Mouse (Mus musculus) NIH3T3 (cell line): Measurements from ENCODE around the gene Kalrn.

Source experiments
- DNase-seq: peaks from one replicate; pipeline ENCODE4 v3.0.0-alpha.2; 2012; ENCODE audit warnings: low read depth

Kalrn gene

DNA sequence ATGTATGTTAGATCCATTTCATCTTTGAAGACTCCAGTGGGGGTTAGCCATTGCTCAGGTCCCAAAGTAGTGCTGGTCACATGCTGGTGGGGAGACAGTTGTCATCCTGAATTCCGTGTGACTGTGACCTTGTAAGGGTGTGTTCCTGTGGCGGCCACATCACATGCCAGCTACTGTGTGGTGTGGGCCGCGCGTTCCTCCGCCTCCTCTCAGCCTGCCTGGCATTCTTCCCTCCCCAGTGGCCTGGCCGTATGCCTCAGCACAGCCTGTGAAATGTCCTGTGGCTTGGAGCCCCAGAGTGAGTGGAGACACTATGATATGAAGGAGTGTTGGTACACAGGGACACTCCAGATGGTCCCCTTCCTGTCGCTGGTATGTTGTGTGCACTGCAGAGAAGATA, 635.8 kb downstream of the Kalrn start:
- no peak for DNase-seq

GRCm38 (mm10) chr16:33936885-33937284, 636.4 kb downstream of the Kalrn start:
- no peak for DNase-seq

DNA sequence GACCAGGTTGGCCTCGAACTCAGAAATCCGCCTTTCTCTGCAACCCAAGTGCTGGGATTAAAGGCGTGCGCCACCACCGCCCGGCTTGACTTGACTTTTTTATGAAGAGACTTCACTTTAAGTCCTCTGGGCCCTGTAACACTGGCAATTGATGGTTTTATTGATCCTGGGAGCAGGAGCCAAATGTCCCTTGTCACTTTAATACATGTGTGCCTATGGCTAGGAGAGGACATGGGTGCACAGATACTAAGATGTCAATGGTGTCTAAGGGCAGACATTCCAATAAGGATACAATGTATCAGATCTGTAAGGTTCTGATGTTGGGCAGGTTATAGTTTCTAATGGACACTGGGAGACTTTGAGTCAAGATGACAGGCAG, 637.9 kb downstream of the Kalrn start:
- DNase-seq = no peak

- peak; percentile 63 for DNase-seq
These were observed 638.5 kb downstream of the Kalrn start for GRCm38 (mm10) chr16:33934701-33935406.

DNA sequence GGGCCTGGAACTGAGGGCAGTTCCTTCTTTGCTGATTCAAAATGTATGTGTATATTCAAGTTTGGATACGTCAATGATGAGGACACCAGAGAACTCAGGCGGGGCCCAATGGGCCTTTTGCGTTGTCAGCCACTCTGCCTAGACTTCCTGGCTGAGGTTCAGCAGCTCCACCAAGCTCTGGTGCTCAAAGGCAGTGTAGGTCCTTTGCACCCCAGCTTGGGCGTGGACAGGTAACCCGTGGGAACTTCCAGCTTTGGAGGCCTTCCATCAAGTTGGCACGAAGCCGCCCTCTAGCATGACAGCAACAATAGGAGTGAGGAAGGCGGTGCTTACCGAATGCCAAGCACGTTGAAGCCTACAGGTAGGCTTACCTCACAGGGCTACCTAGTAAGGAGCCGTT, 639.9 kb downstream of the Kalrn start:
- no peak for DNase-seq

DNA sequence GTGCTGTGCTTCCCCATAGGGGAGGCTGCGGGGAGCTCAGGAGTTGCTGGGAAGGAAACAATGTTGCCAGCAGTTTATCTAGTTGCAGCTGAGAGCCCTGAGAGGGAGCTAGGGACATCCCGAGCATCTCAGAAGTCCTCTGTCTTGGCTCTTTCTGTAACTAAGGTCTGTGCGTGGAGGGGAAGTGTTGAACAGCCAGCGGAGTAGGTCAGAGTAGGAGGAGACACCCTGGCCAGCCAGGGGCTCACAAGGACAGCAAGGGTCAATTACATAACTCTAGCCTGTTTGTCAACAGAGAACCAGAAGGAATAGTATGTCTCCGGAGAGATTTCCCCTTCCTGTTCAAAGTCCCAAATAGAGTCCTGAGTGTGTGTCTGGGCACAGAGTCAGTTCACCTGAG, 641.2 kb downstream of the Kalrn start:
- no peak for DNase-seq

GRCm38 (mm10) chr16:33931682-33932081, 641.6 kb downstream of the Kalrn start:
- no peak for DNase-seq

- no peak for DNase-seq
These were observed 642.5 kb downstream of the Kalrn start for GRCm38 (mm10) chr16:33930785-33931184.

DNA sequence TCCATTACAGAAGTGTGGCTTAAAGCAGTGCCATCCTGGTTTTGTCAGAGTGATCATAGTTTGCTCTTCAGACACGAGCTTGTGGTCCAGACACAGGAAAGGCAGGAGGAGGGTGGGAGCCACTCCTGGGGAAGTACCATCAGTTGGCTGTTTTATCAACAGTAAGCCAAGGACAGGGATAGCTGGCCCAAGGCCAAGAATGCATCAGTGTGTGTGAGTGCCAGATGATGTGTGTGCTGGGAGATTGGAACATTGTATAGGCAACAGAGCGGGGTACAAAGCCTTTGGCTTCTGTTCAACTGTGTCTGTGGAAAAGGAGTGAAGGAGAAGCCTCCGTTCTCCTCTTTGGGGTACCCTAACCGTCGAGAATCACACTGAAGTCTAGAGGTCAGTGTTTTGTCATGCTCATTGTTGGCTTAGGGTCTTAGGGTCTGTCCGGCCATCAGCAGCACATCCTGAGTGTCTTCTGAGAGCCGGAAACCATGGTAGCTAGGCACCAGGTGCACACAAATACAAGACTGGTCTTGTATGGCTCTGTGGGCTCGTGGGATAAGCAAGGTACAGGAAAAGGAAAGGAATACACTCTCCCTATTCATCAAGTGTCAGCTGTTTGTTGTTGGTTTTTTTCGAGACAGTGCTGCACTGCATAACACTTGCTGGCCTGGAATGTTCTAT, 644.4 kb downstream of the Kalrn start:
- no peak for DNase-seq

GRCm38 (mm10) chr16:33927263-33927824, 646.0 kb downstream of the Kalrn start:
- DNase-seq = no peak

DNA sequence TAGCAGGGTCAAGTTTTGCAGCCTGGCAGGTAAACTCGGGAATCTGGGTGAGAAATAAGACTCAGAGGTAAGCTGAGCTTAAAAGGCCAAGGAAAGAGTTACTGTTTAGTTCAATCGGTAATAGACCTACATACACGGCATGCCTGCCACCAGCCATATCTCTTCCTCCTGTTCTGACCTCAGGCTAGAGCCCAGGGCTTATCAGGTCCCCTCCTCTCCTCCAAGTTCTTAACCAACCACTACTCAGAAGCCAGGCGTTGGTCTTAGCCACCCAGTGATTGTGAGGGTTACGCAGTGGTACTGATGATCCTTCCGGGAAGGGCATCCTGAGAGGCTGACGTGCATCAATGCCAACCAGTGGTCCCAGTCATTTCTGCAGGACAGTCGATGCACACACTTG, 649.6 kb downstream of the Kalrn start:
- DNase-seq = no peak

GRCm38 (mm10) chr16:33923001-33923316, 650.4 kb downstream of the Kalrn start:
- DNase-seq = peak; percentile 71

DNA sequence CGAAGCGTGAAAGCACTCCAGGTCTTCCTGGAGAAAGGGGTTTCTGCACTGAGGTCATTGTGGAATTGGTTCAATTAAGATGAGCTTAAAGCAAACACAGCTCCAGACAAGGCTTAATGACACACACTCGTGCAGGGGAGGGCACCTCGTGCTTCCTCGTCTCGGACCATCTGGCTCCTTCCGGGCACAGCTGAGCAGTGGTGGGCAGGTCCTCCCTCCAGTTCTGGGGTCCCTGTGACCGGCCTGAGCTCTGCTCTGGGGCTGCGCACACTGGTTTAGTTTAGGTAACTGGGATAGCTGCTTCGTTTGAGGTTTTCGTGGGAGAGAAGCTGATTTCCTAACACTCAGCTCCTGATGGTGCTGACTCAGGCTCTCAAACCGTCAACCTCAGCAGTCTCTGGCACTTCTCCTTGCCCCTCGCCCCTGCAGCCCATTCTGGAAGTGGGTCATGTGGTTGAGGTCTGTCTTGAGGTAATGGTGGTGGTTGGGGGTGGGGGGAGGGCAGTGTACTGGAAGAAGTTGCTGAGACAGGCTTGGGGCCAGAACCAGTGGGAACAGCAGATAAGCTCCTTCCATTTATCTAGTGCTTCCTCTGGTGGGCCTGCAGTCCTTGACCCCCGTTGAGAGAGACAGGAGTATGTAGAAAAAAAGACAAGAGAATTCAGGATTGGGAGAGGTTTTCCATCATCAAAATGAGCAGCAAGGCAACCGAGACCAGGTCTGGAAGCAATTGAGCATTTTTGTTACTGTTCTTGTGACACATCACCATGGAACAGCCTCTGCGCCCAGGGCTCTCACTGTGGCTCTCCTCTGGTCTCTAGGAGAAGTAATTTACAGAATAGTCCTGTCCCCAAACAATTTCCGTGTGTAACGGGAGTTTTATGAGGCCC, 651.0 kb downstream of the Kalrn start:
- DNase-seq = peak; percentile 81

DNA sequence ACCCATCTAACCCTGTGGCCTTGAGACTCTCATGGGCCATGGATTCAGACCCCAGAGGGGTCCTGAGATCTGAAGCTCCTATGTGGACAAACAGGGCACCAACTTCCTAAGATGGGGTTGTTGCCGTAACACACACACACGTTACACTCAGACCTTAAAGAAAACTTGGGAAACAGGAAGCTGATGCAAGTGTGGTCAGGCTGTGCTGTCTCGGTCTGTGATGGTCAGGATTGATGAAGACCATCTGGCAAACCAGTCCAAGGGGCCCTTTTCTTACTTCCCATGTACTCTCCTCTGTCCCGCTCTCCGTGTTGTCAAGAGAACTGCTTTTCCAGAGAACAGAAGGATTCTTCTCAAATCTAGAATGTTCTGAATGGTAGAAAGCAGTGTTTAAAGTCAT, 651.8 kb downstream of the Kalrn start:
- peak; percentile 32 for DNase-seq
